Mouse (Mus musculus): ENCODE data around the gene Rft1. TPM values are rescaled to one million over a fixed set of nuclear protein-coding genes. Genes with fewer than 3 reads are reported as not detected.
"Not testable (repeated sequence)": the region's sequence is repeated elsewhere in the genome, so short reads cannot be mapped to it uniquely, and the experiment has no call there.

The Rft1 gene
- total RNA-seq, 2 experiments from 2014 or later, result 20.8 to 35.3 TPM

DNA sequence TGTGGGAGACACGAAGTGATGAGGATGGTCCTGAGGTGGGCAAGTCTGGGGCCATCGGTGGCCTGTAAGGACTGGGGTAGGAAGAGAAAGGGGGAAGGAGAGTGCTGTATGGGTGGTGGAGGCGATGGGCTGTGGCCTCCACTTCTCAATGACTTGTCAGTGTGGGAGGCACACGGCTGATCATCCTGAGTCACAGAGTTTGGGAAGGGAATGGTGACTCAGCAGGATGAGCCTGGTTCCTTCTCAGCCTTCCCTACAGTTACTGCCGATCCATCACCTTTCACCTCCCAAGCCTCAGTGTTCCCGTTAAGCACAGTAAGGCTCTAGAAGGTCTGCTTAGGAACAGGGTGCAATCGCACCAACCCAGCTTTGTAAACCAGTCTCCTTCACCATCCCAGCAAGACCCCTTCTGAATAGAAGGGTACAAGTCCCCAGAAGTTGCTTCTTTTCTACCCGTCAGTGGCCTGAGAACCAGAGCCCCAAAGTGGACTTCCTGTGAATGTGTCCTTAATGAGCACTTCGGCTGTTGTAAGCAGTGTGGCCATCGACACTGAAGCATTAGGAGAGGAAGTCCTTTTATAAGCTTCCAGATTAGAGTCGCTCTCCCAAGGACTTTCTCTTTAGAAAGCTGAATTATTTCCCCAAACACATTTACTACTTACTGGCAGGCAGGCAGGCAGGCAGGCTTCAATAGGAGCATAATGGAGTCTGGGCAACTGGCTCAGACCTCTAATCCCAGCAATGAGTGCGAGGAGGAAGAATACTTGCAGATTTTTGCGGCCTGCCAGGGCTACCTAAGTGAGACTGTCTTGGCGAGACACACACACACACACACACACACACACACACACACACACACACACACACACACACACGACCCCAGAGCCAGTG, 17.2 kb downstream of the Rft1 start:
- peak in 1 of 2 experiments; percentile 43 for DNase-seq (ENCODE audit: low spot score in 2 of 2)

DNA sequence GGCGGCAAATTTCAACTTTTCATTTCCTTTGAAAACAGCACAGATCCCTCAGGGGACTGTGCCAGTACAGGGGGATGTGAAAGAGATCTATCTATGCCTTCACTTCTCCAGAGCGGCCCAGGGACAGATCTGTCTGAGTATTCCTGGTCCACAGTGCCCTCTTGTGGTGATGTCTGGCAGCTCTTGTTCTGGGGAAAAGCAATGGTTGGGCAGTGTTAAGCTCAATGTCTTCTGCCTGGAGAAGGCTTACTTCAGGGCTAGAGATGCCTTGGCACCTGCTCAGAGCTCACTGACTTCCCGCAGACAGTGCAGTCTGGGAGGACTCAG, 17.8 kb downstream of the Rft1 start:
- peak; percentile 87 for DNase-seq (ENCODE audit: low spot score in 2 of 2)

DNA sequence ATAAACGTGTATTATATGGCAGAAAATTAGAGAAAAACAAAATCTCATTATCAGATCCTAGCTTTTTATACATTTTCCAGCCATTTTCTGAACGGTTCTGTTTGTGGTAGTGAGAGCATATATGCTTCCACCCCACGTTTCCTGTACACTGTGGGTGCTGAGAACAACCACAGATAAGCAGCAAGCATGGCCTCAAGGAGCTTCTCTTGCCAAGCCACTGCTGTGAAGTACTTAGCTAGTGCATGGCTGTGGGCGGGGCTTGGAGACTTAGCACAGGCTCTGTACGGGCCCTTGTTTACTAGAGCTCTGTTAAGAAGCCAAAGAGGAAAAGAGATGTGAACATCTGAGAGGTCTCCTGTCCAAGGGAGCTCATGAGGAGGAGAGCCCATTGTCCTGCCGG, 20.8 kb downstream of the Rft1 start:
- DNase-seq (ENCODE audit: low spot score in 2 of 2), result no peak

DNA sequence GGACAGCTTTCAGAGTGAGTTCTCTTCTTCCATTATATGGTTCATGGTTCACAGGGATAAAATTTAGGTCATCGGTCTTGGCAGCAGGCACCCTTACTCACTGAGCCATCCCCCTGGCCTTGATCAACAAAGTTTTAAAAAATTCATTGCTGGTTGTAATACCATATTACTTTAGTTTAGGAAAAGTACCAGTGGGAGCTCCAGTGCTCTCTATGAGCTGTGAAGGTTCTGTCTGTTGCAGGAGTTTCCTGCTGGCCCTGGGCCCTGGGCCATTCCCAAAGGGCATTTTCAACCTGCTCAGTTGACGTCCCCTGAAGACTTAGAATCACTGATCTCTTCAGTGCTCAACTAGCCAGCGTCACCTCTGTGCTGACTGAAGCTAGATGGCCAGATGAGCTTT, 28.0 kb downstream of the Rft1 start:
- DNase-seq (ENCODE audit: low spot score in 2 of 2), result peak in 1 of 2 experiments; percentile 37

DNA sequence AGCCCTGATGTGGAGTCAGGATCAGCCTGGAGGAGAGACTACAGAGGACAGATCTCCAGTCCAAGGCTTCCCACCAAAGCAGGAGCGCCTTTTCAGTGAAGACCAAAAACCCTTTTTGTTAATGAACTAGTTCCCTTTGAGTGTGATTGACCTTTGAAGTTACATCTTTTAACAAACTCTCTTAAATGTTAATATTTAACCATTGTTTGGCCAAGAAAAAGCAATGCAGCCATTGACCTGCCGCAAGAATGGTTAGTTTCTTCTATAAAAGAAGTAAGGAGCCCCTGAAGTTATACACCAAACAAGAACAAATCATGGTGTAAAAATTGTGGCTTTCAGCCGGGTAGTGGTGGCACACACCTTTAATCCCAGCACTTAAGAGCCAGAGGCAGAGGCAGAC, 36.5 kb downstream of the Rft1 start:
- DNase-seq (ENCODE audit: low spot score in 2 of 2), result no peak

DNA sequence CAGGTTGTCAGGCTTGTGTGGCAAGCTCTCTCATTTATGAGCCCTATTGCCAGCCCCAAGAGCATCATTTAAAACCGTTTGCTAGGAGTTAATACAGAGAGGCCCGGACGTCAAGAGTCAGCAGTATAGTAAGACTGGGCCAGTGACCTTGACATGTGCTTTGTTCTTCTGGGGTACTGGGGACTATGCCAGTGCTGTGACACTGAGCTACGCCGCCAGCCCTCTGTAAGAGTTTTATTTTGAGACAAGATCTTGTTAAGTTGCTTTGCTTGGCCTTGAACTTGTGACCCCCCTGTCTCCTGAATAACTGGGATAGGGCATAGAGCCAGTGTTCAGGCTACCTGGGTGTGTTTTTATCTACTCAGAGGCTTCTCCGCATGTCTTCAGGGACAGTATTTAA, 38.3 kb downstream of the Rft1 start:
- DNase-seq (ENCODE audit: low spot score in 2 of 2), result no peak

DNA sequence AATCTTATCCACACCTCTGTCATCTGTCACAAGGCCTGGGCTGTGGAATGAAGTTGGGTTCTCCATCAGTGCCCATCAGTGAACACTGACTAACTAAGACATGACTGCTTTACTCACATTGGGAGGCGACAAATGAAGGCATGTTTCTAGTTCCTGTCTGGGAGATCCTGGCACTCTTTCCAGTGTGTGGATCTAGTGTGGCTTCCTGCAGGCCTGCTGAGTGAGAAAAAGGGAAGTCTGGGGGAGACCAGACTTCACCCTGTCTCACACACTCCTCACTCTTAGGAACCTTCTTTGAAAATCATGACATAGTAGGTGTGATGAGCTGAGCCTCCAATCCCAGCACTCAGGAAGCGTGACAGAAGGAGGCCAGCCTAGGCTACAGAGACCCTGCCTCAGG, 40.6 kb downstream of the Rft1 start:
- no peak for DNase-seq (ENCODE audit: low spot score in 2 of 2)

DNA sequence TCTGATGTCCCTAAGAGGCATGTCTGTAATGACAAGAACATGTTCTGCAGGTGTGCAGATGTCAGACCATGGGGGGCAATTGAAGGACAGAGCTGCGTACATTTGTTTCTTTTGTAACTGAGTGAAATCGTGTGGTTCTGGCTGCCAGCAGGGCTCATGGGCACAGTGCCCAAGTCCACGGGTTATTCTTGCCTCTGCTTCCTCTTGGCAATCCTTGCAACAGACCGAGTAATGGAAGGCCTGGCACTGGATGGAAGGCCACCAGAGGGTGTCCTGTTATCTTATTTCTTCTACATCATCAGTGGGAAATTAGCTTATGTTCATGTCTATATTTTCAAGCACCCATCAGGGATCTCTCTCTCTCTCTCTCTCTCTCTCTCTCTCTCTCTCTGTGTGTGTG, 41.4 kb downstream of the Rft1 start:
- peak; percentile 75 to 77 for DNase-seq (ENCODE audit: low spot score in 2 of 2)

DNA sequence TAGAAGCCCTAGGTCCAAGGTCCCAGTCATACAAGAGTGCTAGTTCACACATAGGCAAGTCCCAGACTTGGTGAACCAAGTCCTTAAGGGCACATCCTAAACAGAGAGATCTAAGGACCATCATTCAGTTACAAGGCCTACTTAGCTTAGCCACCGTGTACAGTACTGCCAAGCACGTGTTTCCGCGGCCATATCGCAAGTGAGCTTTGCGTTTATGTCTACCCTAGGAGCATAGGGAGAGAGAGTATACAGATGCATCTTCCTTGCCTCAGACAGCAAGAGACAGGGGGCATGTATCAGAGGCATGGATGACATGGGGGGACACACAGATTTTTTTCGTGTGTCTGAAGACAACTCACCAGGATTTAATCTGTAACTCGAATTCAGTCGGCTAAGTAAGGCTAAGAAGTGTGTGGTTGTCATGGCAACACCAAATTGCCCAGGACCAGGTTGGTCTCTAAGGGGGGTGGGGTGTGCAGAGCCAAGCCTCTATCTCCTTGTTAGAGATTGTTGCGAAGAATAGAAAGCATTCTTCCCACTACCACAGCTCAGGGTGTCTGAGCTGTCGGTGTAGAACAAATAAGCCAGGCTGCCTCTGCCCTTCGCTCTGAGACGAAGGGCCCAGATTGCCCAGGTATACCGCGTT, 43.4 kb downstream of the Rft1 start:
- no peak for DNase-seq (ENCODE audit: low spot score in 2 of 2)

DNA sequence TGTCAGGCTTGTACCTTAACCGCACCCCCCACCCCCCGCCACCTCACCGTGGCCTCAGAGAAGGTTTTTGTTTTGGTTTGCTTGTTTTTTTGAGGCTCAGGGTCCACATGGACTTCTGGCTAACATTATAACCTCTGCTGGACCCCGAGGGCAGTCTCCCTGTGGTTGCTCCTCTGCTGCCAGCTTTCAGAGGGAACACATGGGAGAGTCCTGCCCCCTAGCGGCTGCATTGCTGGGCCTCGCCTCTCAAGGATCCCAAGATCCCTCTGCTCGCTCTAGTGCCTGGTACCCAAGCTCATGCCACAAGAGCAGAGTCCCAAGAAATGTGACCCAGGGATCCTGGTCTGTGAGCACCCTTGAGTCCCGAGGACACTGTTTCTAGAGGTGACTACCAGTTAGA, 45.5 kb downstream of the Rft1 start:
- DNase-seq (ENCODE audit: low spot score in 2 of 2), result peak; percentile 59 to 63

DNA sequence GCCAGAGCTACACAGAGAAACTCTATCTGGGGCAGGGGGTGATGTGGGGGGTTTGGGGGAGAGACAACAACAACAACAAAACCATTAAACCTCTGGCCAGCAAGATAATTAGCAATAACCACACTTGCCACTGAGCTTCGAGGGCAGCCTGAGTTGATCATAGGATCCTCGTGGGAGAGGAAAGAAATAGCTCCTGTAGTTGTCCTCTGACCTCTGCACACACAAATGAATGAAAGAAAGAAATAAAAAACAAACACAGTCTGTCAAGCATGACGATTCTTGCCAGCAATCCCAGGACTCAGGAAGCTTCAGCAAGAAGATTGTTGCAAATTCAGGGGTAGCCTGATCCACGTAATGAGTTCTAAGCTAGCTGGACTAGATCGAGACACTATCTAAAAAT, 48.4 kb downstream of the Rft1 start:
- DNase-seq (ENCODE audit: low spot score in 2 of 2), result no peak

DNA sequence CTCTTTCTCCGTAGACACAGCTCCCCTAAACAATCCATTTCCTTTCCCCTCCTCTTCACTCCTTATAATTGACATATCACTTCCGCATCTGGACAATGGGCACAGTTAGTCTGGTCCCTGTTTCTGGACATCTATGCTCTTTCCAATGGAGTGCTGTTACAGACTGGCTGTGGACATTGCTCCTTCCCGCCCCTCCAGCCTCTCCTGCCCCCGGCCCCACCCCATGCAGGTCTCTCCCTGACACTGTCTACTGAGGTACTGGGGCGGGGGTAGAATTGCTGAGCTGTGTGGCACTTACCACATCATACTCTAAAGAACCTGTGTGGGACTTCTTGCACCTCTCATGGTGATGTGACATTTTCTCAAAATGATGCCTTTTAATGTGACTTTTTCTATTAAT, 48.9 kb downstream of the Rft1 start:
- DNase-seq (ENCODE audit: low spot score in 2 of 2), result no peak

DNA sequence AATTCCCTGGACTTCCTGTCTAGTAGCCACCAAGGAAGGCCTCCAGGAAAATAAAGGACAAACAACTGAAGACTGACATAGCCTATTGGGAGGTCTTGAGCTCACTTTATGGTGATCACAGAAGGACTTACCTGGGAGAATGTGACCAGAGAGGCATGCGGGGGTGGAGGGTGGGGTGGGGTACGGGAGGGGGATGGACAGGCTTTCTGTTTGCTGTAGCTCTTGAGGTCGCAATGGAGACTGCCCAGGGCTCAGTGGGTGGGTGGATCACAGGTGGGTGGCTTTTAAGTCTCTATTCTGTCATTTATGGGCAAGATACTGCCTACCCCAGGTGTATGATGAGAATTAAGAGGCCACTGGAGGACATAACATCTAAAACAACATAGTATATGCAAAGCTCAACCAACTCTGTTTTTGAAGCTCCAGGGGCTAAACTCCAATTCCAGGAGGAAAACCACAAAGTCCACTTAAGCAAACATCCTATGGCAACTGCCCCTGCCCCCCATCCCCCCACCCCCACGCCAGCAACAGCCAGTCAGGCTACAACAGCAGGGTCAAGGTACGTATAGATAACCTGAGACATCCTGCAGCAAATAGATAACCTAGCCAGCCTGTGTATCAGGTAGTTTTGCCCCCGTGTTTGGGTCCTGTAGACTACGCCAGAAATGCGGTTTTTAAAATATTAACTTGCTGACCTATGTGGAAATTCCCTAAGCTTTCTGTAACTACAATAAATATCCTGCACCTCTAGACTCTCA, 50.1 kb downstream of the Rft1 start:
- no peak for DNase-seq (ENCODE audit: low spot score in 2 of 2)

DNA sequence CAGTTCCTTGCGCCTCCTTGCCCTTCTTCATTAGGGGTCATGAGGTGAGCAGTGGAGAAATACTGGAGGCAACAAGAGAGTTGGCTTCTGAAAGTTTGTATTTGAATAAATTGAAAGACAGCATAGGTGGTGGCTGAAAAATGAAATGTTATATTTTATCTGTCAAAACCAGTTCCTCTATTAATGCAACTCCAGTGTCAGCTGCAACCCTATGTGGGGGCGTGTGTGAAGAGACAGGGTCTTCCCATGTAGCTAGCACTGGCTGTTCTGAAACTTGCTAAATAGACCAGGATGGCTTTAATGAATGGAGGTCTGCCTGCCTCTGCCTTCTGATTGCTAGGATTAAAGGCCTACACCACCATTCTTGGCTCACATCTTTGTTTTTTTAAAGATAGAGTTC, 57.7 kb downstream of the Rft1 start:
- no peak for DNase-seq (ENCODE audit: low spot score in 2 of 2)

DNA sequence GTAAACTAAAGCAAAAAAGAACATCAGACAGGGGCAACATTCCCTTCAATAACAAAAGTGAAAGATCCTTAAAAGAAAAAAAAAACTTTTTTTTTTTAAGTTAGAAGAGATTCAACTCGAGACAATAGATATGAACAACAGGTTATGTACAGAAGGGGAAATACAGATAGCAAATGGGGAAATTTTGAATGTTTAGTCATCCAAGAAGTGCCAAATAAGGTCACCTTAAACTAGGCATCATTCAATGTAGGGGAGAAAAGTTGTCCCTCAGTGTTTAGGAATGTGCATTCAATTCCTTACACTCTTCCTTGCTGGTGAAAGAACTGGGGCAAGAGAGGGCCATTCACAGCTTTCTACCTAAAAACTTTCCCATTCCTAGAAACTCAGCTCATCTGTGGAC, 59.6 kb downstream of the Rft1 start:
- DNase-seq (ENCODE audit: low spot score in 2 of 2), result no peak

DNA sequence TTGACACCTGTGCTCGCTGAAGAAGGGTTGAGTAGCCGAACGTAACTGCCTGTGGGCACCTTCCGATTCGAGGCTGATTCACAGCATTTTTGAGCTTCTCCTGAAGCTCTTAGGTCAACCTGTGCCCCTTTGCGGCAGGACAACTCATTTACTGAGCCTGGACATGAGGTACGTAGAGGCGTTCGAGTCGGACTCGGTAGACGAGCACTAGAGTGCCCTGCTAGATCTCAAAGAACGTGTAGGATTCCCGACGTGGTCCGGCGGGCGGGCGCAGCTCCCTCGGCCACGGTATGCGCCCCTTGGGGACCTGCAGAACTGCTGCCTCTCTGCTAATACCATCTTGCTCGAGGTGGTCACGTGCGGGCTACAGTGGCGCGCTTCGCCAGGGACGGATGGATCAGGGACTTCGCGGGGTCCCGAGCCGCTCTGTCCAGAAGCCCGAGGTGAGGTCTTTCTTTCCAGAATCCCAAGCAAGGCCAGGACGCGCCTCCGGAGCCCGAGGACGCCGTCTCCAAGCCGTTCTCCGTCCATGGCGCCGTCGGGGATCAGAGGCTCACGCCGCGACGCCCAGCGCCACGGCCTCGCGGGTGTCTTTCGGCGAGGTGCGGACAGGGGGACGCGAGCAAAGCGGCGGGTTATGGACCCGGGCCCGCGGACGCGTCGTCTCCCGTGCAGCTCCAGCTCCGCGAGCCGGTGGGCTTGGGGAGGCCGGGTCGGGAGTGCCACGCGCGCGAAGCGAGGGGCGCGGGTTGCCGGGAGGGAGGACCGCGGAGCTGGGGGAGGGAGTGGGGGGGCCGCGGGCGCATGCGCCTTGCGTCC, 60.8 kb downstream of the Rft1 start, which contains the start of gene Sfmbt1:
Gene Sfmbt1 (plus strand): TSS at position 51 of the 819 bp plus-strand sequence.
- no peak for DNase-seq (ENCODE audit: low spot score in 2 of 2)

DNA sequence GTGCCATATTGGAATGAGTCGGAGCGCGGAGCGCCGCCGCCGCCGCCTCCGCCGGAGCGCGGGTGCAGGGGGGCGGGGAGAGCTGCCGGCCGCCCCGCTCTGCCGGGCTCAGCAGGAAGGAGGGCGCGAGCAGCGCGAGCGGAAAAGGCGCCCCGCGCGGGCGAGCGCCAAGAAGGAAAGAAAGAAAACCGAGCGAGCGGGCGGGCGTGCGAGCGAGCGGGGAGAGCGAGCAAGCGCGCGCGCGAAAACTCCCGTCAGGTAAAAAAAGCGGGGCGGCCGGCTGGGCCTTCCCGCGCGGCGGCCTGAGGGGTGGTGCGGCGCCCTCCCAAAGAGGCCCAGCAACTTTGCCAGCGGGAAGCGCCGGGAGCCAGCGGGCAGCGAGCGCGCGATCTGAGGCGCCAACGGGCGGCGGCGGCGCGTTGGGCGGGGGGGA, 61.5 kb downstream of the Rft1 start:
- DNase-seq (ENCODE audit: low spot score in 2 of 2), result peak; percentile 80 to 82

DNA sequence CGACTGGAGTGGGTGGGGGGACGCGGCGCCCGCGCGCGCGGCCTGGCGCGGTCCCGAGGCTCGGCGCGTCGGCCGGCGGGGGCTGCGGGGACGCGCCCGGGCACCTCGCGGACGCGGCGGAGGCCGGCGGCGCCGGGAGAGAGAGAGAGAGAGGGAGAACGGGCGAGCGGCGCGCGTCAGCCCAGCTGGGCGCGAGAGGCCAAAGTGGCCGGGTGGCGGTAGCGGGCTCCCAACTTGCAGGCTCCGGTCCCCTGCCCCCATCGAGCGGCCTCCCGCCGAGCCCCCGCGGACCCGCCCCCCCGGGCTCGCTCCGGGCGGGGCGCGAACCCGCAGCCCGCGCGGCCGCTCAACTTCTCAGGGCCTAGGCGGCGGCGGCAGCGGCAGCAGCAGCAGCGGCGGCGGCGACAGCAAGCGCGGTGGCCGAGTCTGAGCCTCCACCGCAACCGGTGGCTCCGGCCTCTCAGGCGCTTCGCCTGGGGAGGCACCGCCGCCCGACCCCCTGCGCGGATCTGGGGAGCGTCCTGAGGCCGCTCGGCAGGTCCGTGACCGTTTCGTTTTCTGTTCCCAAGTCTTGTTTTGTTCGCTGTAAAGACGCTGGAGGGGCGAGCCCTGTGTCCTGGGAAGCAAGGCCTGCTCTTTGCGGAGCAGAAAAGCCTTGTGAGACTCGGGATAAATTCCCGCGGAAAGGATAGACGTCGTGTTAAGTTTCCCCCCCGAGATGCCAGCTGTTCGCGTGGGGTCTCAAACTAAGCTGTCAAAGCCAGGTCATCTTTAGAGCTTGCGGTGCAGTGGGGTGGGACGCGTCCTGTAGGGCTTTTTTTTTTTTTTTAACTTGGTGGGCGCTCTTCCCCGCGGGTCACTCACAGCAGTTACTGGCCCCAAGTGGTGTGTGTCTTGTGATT, 62.1 kb downstream of the Rft1 start:
- peak; percentile 62 to 68 for DNase-seq (ENCODE audit: low spot score in 2 of 2)

DNA sequence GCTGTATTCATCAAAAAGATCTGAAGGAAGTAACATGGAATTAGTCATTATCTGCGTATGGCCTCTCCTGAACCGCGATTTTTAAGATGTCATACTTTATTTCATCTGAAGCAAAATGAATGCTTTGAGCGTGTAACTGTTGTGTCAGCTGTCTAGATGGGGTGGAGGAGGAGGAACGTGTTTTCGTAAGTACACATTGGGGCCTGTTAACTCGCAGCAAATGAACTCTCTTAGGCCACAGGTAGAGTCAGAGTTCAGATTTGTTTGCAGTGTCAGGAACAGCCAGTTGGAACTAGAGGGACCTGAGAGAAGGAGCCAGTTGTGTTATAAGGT, 62.8 kb downstream of the Rft1 start:
- peak in 1 of 2 experiments; percentile 18 for DNase-seq (ENCODE audit: low spot score in 2 of 2)

DNA sequence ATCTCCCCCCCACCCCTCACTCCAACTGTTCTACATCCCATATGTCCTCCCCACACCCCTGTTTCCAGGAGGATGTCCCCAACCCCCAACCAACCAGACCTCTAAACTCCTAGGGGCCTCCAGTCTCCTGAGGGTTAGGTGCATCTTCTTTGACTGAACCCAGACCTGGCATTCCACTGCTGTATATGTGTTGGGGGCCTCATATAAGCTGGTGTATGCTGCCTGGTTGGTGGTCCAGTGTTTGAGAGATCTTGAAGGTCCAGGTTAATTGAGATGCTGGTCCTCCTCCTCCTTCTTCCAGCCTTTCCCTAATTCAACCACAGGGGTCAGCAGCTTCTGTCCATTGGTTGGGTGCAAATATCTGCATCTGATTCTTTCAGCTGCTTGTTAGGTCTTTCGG, 64.5 kb downstream of the Rft1 start:
- DNase-seq (ENCODE audit: low spot score in 2 of 2), result not testable (repeated sequence)

Data from adrenal gland, adult 18-20 months (tissue).